Mouse (Mus musculus) limb, embryonic 10.5 days (tissue): ENCODE measurements around the gene Apoh. TPM values are rescaled to one million over a fixed set of nuclear protein-coding genes. Genes with fewer than 3 reads are reported as not detected.

Experiments
- DNase-seq: peaks from one replicate; pipeline ENCODE4 v3.0.0-alpha.2; 2017; ENCODE audit warnings: low spot score
- H3K27ac ChIP-seq: fragments of 300-500 bp; sonication (generic); 2 replicates; pipeline ENCODE4 v1.5.1; 2016; ENCODE audit warnings: mild to moderate bottlenecking
- H3K27me3 ChIP-seq: fragments of 300-500 bp; sonication (generic); 2 replicates; pipeline ENCODE4 v1.6.1; 2016; ENCODE audit warnings: low read depth, mild to moderate bottlenecking; ENCODE audit not compliant: poor library complexity, severe bottlenecking
- H3K36me3 ChIP-seq: fragments of 300-500 bp; sonication (generic); 2 replicates; pipeline ENCODE4 v1.6.1; 2016; ENCODE audit warnings: mild to moderate bottlenecking, moderate library complexity
- H3K4me1 ChIP-seq: fragments of 300-500 bp; sonication (generic); 2 replicates; pipeline ENCODE4 v1.6.1; 2016
- H3K4me3 ChIP-seq: fragments of 300-500 bp; sonication (generic); 2 replicates; pipeline ENCODE4 v1.5.1; 2016; ENCODE audit warnings: mild to moderate bottlenecking, moderate library complexity
- H3K9me3 ChIP-seq: fragments of 300-500 bp; sonication (generic); replicated peaks from 2 replicates; pipeline ENCODE4 v1.6.1; 2016; ENCODE audit warnings: mild to moderate bottlenecking
- WGBS: fragments of 180-500 bp; shearing (Covaris S2); methylation state at CpG from one replicate; pipeline ENCODE4 v1.1.7; 2016; 5-methylcytosine and 5-hydroxymethylcytosine counted together
- polyA plus RNA-seq: library from polyadenylated mRNA; unstranded; fragments of >200 nt; fragmentation: Nextera tagmentation; extraction: Ambion mirVana; gene quantifications from 2 replicates; pipeline ENCODE4 v1.2.1, GENCODE M21; 2016

The Apoh gene
- polyA plus RNA-seq, 1 experiment from 2014 or later: not detected

DNA sequence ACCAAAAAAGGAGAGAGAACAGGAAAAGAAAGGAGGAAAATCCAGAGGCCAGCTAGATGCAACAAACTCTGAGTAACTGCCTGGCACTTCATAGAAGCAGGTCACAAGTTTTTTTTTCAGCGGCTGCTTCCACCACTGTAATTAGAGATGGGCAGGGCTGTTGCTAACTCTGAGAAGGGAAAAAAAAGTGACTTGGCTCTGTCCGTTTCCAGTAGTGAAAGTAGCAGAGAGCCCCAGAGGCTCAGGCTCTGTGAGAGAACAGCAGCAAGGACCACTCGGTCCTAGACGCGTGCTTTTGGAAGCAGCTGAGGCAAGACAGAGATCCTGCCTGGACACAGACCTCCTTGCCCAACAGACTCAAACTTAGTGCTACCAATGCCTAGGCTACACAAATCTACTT lies 6.7 kb upstream of the Apoh start:
- Histone ChIP-seq H3K4me3 (no peak overlapping the region), H3K27me3 (peaks cover 9% of the 10 kb centered on the region; the same call in 1 of the 2 replicates), H3K27ac (no peak overlapping the region), H3K4me1 (peaks cover 23% of the 10 kb centered on the region), H3K36me3 (no peaks in the 10 kb centered on the region), H3K9me3 (no peaks in the 10 kb centered on the region)
- DNase-seq: no peak
- WGBS: 25% methylated on average over 5 of the region's 5 CpGs

DNA sequence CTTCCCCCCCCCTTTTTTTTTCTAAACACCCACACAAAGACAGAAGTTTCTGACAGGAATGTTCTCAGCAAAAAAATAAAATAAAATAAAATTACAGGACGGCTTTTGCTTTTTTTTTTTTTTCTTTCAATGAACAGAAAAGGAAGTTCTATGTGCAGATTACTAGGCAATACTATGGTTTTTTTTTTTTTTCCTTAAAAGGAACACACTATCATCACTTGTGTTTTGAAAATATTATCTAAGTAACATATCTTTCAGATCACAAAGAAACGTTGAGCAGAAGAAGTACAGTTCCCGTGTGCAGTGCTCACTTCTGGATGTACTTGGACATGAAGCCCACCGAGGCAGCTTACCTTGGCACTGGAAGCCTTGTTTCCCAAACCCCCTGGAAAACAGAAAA lies 2.9 kb upstream of the Apoh start:
- no peaks in the 10 kb centered on the region for H3K9me3 ChIP-seq
- peaks cover 38% of the 10 kb centered on the region for H3K27me3 ChIP-seq
- no peak for DNase-seq
- no peaks in the 10 kb centered on the region for H3K36me3 ChIP-seq
- H3K27ac ChIP-seq: no peak overlapping the region
- peaks cover 30% of the 10 kb centered on the region for H3K4me1 ChIP-seq
- 88% methylated on average over 4 of the region's 4 CpGs for WGBS
- no peak overlapping the region for H3K4me3 ChIP-seq

DNA sequence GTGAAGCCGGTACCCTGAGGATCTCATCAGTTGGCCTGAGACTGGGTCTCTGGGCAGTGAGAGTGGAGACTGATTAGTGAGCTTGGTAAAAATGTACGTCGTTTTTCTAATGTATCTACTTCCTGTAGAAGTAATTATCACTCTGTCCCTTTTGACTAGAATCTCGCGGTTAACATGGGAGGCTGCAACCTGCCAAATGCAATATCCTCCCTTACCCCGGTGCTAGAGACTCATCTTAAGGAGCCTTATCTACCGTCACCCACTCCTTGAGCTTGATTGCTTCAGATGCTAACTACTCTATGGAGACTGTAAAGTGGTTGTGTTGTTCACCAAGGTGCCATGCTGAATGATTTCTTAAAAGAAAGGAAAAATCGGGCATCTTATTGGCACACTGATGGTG lies 1.4 kb upstream of the Apoh start:
- Histone ChIP-seq H3K4me1 (peaks cover 24% of the 10 kb centered on the region), H3K27ac (no peak overlapping the region), H3K9me3 (no peaks in the 10 kb centered on the region), H3K4me3 (0 out of 2 replicates have a peak overlapping the region, but pooled peaks have one; percentile 83), H3K27me3 (peaks cover 50% of the 10 kb centered on the region), H3K36me3 (no peaks in the 10 kb centered on the region)
- 48% methylated on average over 8 of the region's 8 CpGs for WGBS
- no peak for DNase-seq

DNA sequence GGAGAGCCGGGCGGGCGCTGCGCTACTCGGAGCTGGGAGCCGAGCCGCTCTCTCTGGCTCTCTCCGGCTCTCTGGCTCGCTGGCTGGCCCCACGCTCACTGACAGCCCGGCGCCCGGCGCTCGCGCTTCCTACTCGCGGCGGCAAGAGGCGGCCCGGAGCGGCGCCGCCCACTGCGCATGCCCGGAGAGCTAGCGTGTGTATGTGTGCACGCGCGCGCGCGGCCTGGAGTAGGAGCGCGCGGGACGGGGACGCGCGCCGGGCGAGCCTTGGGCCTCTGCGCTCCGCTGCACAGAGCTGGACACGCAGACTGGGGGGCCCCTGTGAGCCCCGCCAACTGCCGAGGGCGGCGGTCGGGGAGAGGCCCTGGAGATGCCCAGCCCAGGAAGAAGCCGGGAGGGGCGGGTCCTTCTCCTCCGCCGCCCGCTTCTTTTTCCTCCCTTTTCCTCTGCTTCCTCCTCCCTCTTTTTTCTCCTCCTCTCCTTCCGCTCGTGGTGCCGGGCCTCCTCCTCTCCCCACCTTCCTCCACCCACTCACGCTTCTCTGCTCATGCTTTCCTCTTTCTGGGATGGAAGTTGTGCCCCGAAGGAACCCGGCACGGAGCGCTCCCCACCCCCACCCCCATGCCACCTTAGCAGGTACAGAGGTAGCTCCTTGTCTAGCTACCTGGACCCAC lies 772 bp downstream of the Apoh start, which contains the start of gene Prkca:
Gene Prkca, minus strand, starts transcription at position 140 of the 674 bp plus-strand sequence.
- Histone ChIP-seq H3K4me3 (peak within 1 kb of the TSS; percentile 83), H3K9me3 (no peaks in the 10 kb centered on the region), H3K4me1 (peaks cover 20% of the 10 kb centered on the region), H3K27me3 (peaks cover 53% of the 10 kb centered on the region), H3K36me3 (no peaks in the 10 kb centered on the region), H3K27ac (peak within 1 kb of the TSS; percentile 93)
- under 1% methylated on average over 62 of the region's 63 CpGs for WGBS
- peak; percentile 95 for DNase-seq

DNA sequence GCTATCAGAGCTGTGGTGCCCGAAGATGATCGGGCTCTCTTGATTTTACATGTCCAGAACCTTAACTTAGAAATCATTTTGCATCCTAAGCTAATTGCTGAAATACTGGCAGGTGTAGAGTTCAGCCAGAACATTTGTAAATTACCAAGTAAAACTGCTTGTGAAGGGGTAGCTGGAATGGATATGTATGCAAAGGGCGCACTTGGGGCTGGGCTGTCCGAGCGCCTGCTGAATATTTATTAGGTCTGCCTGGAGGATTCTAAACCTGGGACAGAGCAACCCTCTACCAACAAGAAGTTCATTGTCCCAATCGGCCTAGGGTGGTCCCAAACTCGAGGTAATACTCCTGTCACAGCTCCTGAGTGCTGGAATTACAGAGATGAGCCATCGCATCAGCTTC lies 1.6 kb downstream of the Apoh start:
- H3K4me3 ChIP-seq: peak overlapping the region; percentile 83
- 68% methylated on average over 8 of the region's 8 CpGs for WGBS

DNA sequence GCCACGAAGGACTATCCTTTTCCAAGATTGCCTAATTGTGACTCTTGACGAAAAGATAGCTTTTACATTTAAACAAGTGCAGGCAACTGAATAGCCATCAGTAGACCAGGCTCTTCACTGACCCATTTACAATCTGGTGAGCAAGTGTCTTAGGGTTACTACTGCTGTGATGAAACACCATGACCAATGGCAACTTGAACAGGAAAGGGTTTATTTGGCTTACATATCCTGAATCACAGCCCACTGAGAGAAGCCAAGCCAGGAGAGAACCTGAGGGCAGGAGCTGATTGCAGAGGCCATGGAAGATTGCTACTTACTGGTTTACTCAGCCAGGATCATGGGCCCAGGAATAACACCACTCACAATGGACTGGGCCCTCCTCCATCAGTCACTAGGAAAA lies 2.2 kb downstream of the Apoh start:
- no peak for DNase-seq
- Histone ChIP-seq H3K9me3 (no peaks in the 10 kb centered on the region), H3K4me3 (no peak overlapping the region), H3K27me3 (peaks cover 53% of the 10 kb centered on the region), H3K4me1 (peaks cover 20% of the 10 kb centered on the region), H3K27ac (no peak overlapping the region), H3K36me3 (no peaks in the 10 kb centered on the region)
- 90% methylated on average over 2 of the region's 2 CpGs for WGBS

More for the DNA sequence above, 1.6 kb downstream of the Apoh start:
- peaks cover 20% of the 10 kb centered on the region for H3K4me1 ChIP-seq
- H3K27me3 ChIP-seq: peaks cover 53% of the 10 kb centered on the region
- no peaks in the 10 kb centered on the region for H3K36me3 ChIP-seq
- DNase-seq: no peak
- H3K27ac ChIP-seq: no peak overlapping the region
- H3K9me3 ChIP-seq: no peaks in the 10 kb centered on the region

DNA sequence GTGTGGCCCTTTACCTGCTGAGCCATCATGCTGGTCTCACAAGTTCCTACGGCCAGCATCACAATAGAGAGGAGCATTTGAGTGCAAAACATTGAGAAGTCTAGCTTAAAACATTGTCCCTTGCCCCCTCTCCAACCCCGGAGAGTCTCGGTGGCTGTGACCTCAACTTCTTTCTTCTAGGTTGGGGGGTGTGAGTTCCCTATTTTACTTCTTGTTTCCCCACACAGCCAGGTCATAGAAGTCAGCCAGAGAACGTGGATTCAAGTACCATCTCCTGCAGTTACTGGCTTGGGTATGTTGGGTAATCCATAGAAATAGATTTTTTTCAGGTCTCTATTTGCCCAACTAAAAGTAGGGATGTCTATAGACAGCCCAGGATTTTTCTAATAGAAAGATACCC lies 7.6 kb downstream of the Apoh start:
- WGBS: 87% methylated on average over 4 of the region's 4 CpGs
- Histone ChIP-seq H3K9me3 (no peaks in the 10 kb centered on the region), H3K36me3 (no peaks in the 10 kb centered on the region), H3K27ac (no peak overlapping the region), H3K27me3 (peaks cover 11% of the 10 kb centered on the region; the same call in 1 of the 2 replicates), H3K4me1 (no peaks in the 10 kb centered on the region), H3K4me3 (no peak overlapping the region)
- DNase-seq: no peak

DNA sequence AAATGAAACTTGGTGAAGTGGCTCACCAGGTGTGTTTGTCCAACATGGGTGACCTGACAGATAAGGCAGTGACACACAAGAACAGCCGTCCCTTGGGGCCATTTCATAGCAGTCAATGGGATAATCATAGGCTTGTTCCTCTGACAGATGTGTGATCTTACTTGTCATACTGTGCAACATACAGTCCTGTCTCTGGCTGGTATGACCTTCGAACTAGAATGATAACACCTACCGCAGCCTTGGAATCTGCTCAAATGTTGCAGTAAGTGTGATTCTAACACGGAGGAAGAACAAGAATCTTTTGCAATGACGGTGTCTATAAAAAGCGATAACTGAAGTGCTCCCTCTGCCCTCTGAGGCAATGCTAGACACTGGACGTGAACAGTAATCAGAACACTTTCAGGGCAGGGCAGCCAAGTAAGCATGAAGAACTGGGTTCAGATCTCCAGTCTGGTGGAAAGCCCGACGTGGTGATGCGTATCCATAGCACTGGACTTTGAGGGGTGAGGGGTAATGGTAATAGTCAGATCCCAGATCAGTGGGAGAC lies 9.8 kb downstream of the Apoh start:
- Histone ChIP-seq H3K27me3 (no peaks in the 10 kb centered on the region), H3K27ac (no peak overlapping the region), H3K9me3 (no peaks in the 10 kb centered on the region), H3K4me3 (no peak overlapping the region), H3K36me3 (no peaks in the 10 kb centered on the region), H3K4me1 (no peaks in the 10 kb centered on the region)
- WGBS: 95% methylated on average over 10 of the region's 10 CpGs
- DNase-seq: no peak

DNA sequence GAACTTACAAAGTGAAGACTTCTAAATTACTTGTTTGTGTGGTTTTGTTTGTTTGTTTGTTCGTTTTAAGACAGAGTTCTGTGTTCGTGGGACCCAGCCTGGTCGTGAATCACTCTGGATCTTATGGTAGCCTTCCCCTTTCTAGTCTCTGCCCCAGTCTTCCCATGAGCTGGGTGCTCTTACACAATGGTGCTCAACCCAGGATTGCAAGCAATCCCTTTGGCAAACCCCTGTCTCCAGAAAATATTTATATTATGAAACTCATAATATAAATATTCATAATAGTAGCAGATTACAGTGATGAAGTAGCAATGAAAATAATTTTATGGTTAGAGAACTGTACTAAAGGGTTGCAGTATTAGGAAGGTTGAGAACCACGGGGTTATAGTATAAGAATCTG lies 12.9 kb downstream of the Apoh start:
- WGBS: 75% methylated on average over 4 of the region's 4 CpGs
- Histone ChIP-seq H3K27me3 (no peaks in the 10 kb centered on the region), H3K4me3 (no peak overlapping the region), H3K27ac (no peak overlapping the region), H3K4me1 (peaks cover 12% of the 10 kb centered on the region; the same call in 1 of the 2 replicates), H3K9me3 (no peaks in the 10 kb centered on the region), H3K36me3 (no peaks in the 10 kb centered on the region)
- no peak for DNase-seq

DNA sequence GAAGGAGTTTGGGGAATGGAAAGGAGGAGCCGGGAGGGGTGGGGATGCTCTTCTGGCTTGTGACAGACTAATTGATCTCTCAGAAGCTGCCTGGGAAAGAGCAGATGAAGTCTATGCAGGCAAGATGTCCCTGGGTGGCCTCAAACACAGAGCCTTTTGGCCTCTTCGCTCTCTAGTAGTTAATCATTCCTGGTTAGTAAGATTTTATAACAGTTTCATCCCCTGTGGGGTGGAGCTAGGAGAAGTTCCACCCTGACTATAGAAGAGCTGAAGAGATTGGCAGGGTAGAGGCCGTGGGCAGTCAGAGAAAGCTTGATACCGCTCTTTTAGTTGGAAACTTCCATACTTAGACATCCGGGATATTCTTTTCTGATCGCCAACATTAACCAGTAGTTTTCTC lies 15.8 kb downstream of the Apoh start:
- H3K4me3 ChIP-seq: no peak overlapping the region
- peaks cover 12% of the 10 kb centered on the region; the same call in 1 of the 2 replicates for H3K4me1 ChIP-seq
- WGBS: 70% methylated on average over 6 of the region's 6 CpGs

DNA sequence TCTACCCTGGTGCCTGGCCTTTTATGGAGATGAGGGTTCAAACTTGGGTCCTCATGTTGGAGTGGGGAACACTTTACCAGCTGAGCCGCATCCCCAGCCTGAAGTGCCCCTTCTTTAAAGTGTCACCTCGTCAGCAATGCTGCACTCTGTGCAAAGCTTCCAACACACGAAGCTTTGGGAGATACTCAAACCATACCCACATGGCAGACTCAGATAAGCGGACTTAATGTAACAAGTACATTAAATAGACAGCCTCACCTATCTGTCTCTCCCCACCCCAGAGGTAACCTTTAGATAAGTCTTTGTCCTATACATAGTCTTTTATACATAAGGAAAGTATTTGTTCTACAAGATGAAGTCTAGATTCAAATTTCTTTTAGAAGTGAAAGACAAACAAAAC lies 17.8 kb downstream of the Apoh start:
- no peaks in the 10 kb centered on the region for H3K36me3 ChIP-seq
- no peak for DNase-seq
- no peaks in the 10 kb centered on the region for H3K9me3 ChIP-seq
- H3K27ac ChIP-seq: no peak overlapping the region
- WGBS: 84% methylated on average over 4 of the region's 4 CpGs
- no peaks in the 10 kb centered on the region for H3K27me3 ChIP-seq
- no peak overlapping the region for H3K4me3 ChIP-seq
- H3K4me1 ChIP-seq: peaks cover 12% of the 10 kb centered on the region; the same call in 1 of the 2 replicates

More for the DNA sequence above, 15.8 kb downstream of the Apoh start:
- no peak overlapping the region for H3K27ac ChIP-seq
- no peaks in the 10 kb centered on the region for H3K36me3 ChIP-seq
- DNase-seq: no peak
- H3K9me3 ChIP-seq: no peaks in the 10 kb centered on the region
- no peaks in the 10 kb centered on the region for H3K27me3 ChIP-seq

DNA sequence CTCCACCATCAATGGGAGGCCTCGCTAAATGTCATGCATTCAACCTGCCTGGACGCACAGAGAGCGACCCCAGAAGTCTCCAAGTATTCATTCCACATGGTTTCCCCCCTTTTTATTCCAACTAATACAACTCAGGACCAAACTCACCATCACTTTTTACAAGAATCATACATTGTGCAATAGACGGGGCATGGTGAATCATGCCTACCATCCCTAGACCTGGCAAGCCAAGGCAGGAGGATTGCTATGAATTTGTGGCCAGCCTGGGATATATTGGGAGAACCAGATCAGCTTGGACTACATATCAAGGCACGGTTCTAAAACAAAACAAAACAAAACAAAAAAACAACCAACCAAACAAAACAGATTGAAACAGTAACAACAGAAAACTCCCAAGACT lies 19.8 kb downstream of the Apoh start:
- DNase-seq: no peak
- H3K27ac ChIP-seq: no peak overlapping the region
- H3K4me1 ChIP-seq: peaks cover 12% of the 10 kb centered on the region; the same call in 1 of the 2 replicates
- H3K27me3 ChIP-seq: no peaks in the 10 kb centered on the region
- 89% methylated on average over 5 of the region's 5 CpGs for WGBS
- no peaks in the 10 kb centered on the region for H3K36me3 ChIP-seq
- no peak overlapping the region for H3K4me3 ChIP-seq
- no peaks in the 10 kb centered on the region for H3K9me3 ChIP-seq

DNA sequence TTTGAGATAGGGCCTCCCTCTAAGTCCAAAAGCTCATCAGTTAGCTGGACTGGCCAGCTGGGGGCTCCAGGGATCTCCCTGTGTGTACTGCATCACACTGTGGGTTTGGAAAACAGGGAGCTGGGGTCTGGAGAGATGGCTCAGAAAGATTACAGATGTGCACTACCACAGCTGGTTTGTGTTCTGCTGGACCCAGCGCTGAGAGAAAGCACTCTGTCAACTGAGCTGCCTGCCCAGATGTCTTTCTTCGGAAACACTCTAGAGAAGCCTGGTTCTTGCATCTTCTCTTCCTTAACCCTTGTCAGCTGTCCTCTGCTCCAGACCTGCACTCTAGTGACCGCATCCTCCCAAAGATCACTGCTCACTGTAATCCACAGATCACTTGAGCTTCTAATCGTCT lies 20.8 kb downstream of the Apoh start:
- Histone ChIP-seq H3K4me1 (peaks cover 9% of the 10 kb centered on the region; the same call in 1 of the 2 replicates), H3K9me3 (no peaks in the 10 kb centered on the region), H3K4me3 (no peak overlapping the region), H3K27me3 (no peaks in the 10 kb centered on the region), H3K36me3 (no peaks in the 10 kb centered on the region), H3K27ac (no peak overlapping the region)
- no peak for DNase-seq
- 70% methylated on average over 4 of the region's 4 CpGs for WGBS
